Mouse (Mus musculus): ENCODE measurements around the gene Mip. TPM values are rescaled to one million over a fixed set of nuclear protein-coding genes. Genes with fewer than 3 reads are reported as not detected.

The Mip gene
- 0.12 TPM in 1 of 2 replicates, not detected in the other for polyA plus RNA-seq (2014; fragmentation: Nextera tagmentation; extraction: Ambion mirVana)

DNA sequence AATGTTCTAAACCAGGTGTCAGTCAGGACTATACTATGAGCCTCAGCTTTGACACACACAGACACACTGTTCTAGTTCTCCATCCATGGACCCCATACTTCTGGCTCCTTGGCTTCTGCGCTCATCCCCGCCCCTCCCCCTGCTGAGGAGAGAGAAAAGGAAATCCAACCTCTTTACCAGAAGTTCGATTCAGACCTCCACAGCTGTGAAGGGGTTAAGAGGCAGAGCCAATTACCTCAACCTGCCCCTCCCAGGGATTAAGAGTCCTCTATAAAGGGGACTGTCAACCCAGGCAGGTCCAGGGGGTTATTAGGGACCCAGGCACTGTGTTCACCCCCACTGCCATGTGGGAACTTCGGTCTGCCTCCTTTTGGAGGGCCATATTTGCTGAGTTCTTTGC, at the start of gene Mip:
Mip (plus strand) TSS at position 301 of the 400 bp plus-strand sequence.
- H3K4me3 ChIP-seq (ENCODE audit: low read depth, low read length) = no peak within 1 kb of the TSS
- no peak within 1 kb of the TSS for H3K4me2 ChIP-seq
- 22% methylated on average over 4 of the region's 4 CpGs for WGBS
- H3K9me3 ChIP-seq (ENCODE audit: control insufficient read depth, low read length) = no peaks in the 10 kb centered on the region
- H3K27me3 ChIP-seq (ENCODE audit: control insufficient read depth, insufficient read depth, low read length) = no peaks in the 10 kb centered on the region
- DNase-seq (ENCODE audit: low spot score, missing footprints) (no peak), ATAC-seq (ENCODE audit: low FRiP score) (no peak)
- H3K36me3 ChIP-seq (ENCODE audit: control insufficient read depth, insufficient read depth, low read length) = no peaks in the 10 kb centered on the region
- no peak within 1 kb of the TSS for H3K9ac ChIP-seq (ENCODE audit: low read length)
- no peak within 1 kb of the TSS for H3K27ac ChIP-seq (ENCODE audit: low read depth, low read length)
- peaks cover 10% of the 10 kb centered on the region for H3K4me1 ChIP-seq (ENCODE audit: control insufficient read depth, insufficient read depth, low read length)

DNA sequence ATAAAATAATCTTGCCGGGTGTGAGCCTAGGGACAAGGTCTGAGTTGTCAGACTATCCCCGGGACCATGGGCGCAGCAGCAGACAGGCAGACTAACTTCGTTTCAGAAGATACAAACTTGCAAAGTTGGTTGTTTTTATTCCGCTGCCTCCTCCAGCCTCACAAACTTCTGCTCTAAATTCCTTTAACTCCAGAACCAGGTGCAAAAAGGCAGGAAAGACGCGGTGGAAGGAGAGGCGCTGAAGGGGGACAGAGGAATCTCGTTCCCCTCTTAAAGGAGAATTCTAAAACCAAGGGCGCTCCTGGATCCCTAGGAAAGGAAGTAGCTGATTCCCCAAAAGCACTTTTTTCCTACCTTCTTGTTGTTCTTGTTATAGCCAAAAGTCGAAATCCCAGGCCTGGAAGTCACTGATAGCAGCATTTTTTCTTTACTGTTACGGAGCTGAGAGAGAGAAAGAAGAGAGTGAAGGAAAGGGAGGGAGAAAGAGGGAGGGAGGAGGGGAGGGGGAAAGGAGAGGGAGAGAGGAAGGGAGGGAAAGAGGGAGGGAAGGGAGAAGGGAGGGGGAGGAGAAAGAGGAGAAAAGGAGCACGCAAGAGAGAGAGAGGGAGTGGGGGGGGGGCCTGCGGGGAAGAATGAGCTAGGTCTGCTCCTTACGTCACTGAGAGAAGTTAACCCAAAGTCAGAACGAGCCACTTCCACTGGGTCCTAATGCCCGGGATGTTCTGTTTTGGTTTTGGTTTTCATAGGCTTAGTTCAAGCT, 49.5 kb upstream of the Mip start:
- H3K4me2 ChIP-seq = peak overlapping the region; percentile 68
- H3K9ac ChIP-seq (ENCODE audit: low read length) = peak overlapping the region; percentile 76
- H3K27ac ChIP-seq (ENCODE audit: low read depth, low read length) = no peak overlapping the region
- H3K27me3 ChIP-seq (ENCODE audit: control insufficient read depth, insufficient read depth, low read length) = no peaks in the 10 kb centered on the region
- DNase-seq (ENCODE audit: low spot score, missing footprints) = peak; percentile 97
- peak overlapping the region; percentile 57 for H3K4me3 ChIP-seq (ENCODE audit: low read depth, low read length)
- H3K36me3 ChIP-seq (ENCODE audit: control insufficient read depth, insufficient read depth, low read length) = no peaks in the 10 kb centered on the region
- 0% methylated on average over 17 of the region's 17 CpGs for WGBS
- H3K4me1 ChIP-seq (ENCODE audit: control insufficient read depth, insufficient read depth, low read length) = peaks cover 9% of the 10 kb centered on the region
- ATAC-seq (ENCODE audit: low FRiP score) = peak; percentile 88
- H3K9me3 ChIP-seq (ENCODE audit: control insufficient read depth, low read length) = no peaks in the 10 kb centered on the region

DNA sequence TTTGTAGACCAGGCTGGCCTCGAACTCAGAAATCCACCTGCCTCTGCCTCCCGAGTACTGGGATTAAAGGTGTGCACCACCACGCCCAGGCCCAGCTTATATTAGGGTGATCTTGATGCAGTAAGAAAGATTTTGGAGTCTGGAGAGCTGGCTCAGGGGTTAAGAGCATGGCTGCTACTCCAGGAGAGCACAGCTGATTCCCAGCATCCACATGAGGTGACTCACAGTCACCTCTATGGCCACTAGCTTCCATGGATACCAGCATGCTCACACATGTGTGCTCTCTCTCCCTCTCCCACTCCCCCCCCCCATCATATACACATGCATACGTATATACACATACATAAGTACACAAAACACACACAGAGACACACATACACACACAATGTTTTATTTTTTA, 48.3 kb upstream of the Mip start:
- no peak for ATAC-seq (ENCODE audit: low FRiP score)
- peak; percentile 59 for DNase-seq (ENCODE audit: low spot score, missing footprints)
- H3K4me1 ChIP-seq (ENCODE audit: control insufficient read depth, insufficient read depth, low read length) = peaks cover 9% of the 10 kb centered on the region
- H3K27ac ChIP-seq (ENCODE audit: low read depth, low read length) = no peak overlapping the region
- WGBS = 85% methylated on average over 4 of the region's 4 CpGs
- H3K4me3 ChIP-seq (ENCODE audit: low read depth, low read length) = no peak overlapping the region
- no peak overlapping the region for H3K4me2 ChIP-seq
- no peak overlapping the region for H3K9ac ChIP-seq (ENCODE audit: low read length)
- H3K9me3 ChIP-seq (ENCODE audit: control insufficient read depth, low read length) = no peaks in the 10 kb centered on the region
- H3K36me3 ChIP-seq (ENCODE audit: control insufficient read depth, insufficient read depth, low read length) = no peaks in the 10 kb centered on the region
- H3K27me3 ChIP-seq (ENCODE audit: control insufficient read depth, insufficient read depth, low read length) = no peaks in the 10 kb centered on the region

DNA sequence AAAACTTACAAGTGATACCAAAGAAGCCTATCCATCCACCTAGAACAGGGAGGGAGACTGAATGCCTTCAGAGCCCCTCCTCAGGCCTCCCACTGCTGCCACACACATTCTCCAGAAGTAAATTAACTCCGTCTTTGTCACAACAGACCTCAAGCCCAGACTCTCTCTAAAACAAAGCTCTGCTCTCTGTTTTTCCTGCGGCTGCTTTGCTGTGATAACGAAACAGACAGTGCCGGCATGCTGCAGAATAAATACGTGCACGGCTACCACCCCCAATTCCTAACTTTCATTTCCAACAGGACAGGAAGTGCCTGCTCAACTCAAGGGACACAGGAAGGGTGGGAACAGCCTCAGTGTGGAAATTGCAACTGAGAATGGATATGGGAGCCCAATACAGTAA, 45.6 kb upstream of the Mip start, which contains the start of gene Rbms2:
Rbms2 (minus strand) TSS at position 309 of the 400 bp plus-strand sequence.
- peak; percentile 82 for DNase-seq (ENCODE audit: low spot score, missing footprints)
- Histone ChIP-seq H3K9me3 (ENCODE audit: control insufficient read depth, low read length) (no peaks in the 10 kb centered on the region), H3K27ac (ENCODE audit: low read depth, low read length) (no peak within 1 kb of the TSS; the same call in 1 of the 2 replicates), H3K36me3 (ENCODE audit: control insufficient read depth, insufficient read depth, low read length) (no peaks in the 10 kb centered on the region), H3K4me2 (no peak within 1 kb of the TSS; the same call in 1 of the 2 replicates), H3K27me3 (ENCODE audit: control insufficient read depth, insufficient read depth, low read length) (no peaks in the 10 kb centered on the region), H3K4me3 (ENCODE audit: low read depth, low read length) (no peak within 1 kb of the TSS), H3K4me1 (ENCODE audit: control insufficient read depth, insufficient read depth, low read length) (peaks cover 9% of the 10 kb centered on the region), H3K9ac (ENCODE audit: low read length) (peak within 1 kb of the TSS; percentile 54)
- no peak for ATAC-seq (ENCODE audit: low FRiP score)
- WGBS = 6% methylated on average over 6 of the region's 6 CpGs

DNA sequence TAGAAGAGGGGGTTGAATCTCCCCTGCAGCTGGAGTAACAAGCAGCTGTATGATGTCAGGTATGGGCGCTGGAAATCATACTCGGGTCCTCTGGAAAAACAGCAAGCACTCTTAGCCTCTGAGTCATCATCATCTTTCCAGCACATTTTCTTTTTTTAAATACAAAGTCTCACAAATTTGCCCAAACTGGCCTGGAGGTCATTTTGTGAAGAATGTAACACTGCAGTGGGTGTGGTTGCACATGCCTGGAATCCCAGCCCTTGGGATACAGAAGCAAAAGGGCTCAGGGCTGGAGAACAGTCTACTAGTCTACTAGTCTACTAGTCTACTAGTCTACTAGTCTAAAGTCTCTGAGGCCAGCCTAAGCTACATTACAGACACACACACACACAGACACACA, 41.3 kb upstream of the Mip start:
- H3K4me1 ChIP-seq (ENCODE audit: control insufficient read depth, insufficient read depth, low read length) = peaks cover 3% of the 10 kb centered on the region; the same call in 1 of the 2 replicates
- DNase-seq (ENCODE audit: low spot score, missing footprints) (peak; percentile 31), ATAC-seq (ENCODE audit: low FRiP score) (no peak)
- H3K4me3 ChIP-seq (ENCODE audit: low read depth, low read length) = no peak overlapping the region
- no peaks in the 10 kb centered on the region for H3K9me3 ChIP-seq (ENCODE audit: control insufficient read depth, low read length)
- no peak overlapping the region for H3K27ac ChIP-seq (ENCODE audit: low read depth, low read length)
- WGBS = 85% methylated on average over 2 of the region's 2 CpGs
- no peak overlapping the region for H3K9ac ChIP-seq (ENCODE audit: low read length)
- H3K27me3 ChIP-seq (ENCODE audit: control insufficient read depth, insufficient read depth, low read length) = no peaks in the 10 kb centered on the region
- no peaks in the 10 kb centered on the region for H3K36me3 ChIP-seq (ENCODE audit: control insufficient read depth, insufficient read depth, low read length)
- no peak overlapping the region for H3K4me2 ChIP-seq

DNA sequence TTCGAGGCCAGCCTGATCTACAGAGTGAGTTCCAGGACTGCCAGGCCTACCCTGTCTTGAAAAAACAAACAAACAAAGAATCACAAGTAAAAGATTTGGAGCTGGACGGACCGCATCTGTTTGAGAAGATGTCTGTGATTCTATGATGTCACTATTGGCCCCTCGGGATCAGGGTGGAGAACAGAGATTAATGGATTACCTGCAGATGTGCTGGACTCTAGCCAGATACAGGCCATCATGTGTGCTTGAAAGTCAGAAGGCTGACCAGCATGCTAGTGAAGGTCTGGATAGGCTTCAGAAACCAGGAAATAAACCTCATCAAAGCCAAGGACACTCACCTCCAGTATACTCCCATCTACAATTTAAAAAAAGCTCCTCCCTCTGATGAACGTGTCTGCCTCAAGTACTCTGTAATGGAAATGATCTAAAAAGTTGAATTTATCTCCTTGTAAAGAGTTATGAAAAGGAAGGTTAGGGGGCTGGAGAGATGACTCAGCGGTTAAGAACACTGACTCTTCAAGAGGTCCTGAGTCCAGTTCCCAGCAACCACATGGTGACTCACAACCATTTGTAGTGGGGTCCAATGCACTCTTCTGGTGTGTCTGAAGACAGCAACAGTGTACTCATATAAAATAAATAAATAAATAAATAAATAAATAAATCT, 40.2 kb upstream of the Mip start:
- no peak overlapping the region for H3K9ac ChIP-seq (ENCODE audit: low read length)
- no peak overlapping the region for H3K27ac ChIP-seq (ENCODE audit: low read depth, low read length)
- no peaks in the 10 kb centered on the region for H3K36me3 ChIP-seq (ENCODE audit: control insufficient read depth, insufficient read depth, low read length)
- H3K4me3 ChIP-seq (ENCODE audit: low read depth, low read length) = no peak overlapping the region
- peak; percentile 81 for DNase-seq (ENCODE audit: low spot score, missing footprints)
- peak; percentile 19; the same call in 1 of the 2 replicates for ATAC-seq (ENCODE audit: low FRiP score)
- H3K4me1 ChIP-seq (ENCODE audit: control insufficient read depth, insufficient read depth, low read length) = no peaks in the 10 kb centered on the region
- 73% methylated on average over 6 of the region's 6 CpGs for WGBS
- no peaks in the 10 kb centered on the region for H3K27me3 ChIP-seq (ENCODE audit: control insufficient read depth, insufficient read depth, low read length)
- no peaks in the 10 kb centered on the region for H3K9me3 ChIP-seq (ENCODE audit: control insufficient read depth, low read length)
- H3K4me2 ChIP-seq = no peak overlapping the region

DNA sequence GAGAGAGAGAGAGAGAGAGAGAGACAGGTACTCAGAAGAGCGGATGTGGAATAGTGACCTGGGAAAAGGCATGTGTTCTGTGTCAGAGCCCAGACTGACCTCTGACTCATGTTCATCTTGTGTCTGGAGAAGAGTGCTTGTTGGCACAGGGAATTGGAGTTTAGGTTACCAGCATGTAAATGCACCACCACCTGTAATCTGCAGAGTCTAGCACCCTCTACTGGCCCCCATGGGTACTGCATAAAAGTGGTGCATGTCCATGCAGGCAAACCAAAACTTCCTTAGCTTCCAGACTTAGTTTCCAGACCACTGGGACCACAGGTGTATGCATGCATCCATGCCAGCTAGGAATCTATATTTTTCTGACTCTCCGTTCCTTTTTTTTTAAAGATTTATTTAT, 39.7 kb upstream of the Mip start:
- Histone ChIP-seq H3K9ac (ENCODE audit: low read length) (no peak overlapping the region), H3K4me3 (ENCODE audit: low read depth, low read length) (no peak overlapping the region), H3K9me3 (ENCODE audit: control insufficient read depth, low read length) (no peaks in the 10 kb centered on the region), H3K27me3 (ENCODE audit: control insufficient read depth, insufficient read depth, low read length) (no peaks in the 10 kb centered on the region), H3K36me3 (ENCODE audit: control insufficient read depth, insufficient read depth, low read length) (no peaks in the 10 kb centered on the region), H3K4me2 (no peak overlapping the region), H3K4me1 (ENCODE audit: control insufficient read depth, insufficient read depth, low read length) (no peaks in the 10 kb centered on the region), H3K27ac (ENCODE audit: low read depth, low read length) (no peak overlapping the region)
- ATAC-seq (ENCODE audit: low FRiP score) (peak; percentile 70; the same call in 1 of the 2 replicates), DNase-seq (ENCODE audit: low spot score, missing footprints) (peak; percentile 98)
- 52% methylated on average over 2 of the region's 2 CpGs for WGBS

DNA sequence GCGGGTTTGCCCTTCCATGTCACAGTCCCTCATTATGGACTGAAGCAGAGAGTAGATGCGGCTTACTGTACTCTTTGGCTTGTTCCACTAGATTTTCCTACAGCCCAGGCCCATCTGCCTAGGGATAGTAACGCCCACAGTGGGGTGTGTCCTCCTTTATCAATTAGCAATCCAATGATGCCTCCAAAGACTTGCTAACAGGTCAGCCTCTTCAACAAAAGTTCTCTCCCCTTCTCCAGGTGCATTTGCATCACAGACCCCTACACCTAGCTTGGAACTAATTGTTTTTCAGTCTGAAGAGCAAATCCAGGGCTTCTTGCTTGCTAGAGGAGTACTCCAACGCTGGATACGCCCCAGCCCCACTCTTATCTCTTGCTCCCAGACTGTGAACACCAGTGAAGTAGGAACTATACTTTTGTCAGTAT, 38.4 kb upstream of the Mip start:
- no peaks in the 10 kb centered on the region for H3K36me3 ChIP-seq (ENCODE audit: control insufficient read depth, insufficient read depth, low read length)
- no peak overlapping the region for H3K27ac ChIP-seq (ENCODE audit: low read depth, low read length)
- H3K9ac ChIP-seq (ENCODE audit: low read length) = no peak overlapping the region
- H3K4me2 ChIP-seq = no peak overlapping the region
- no peaks in the 10 kb centered on the region for H3K9me3 ChIP-seq (ENCODE audit: control insufficient read depth, low read length)
- no peaks in the 10 kb centered on the region for H3K4me1 ChIP-seq (ENCODE audit: control insufficient read depth, insufficient read depth, low read length)
- ATAC-seq (ENCODE audit: low FRiP score) (no peak), DNase-seq (ENCODE audit: low spot score, missing footprints) (peak; percentile 81)
- no peaks in the 10 kb centered on the region for H3K27me3 ChIP-seq (ENCODE audit: control insufficient read depth, insufficient read depth, low read length)
- no peak overlapping the region for H3K4me3 ChIP-seq (ENCODE audit: low read depth, low read length)
- WGBS = 66% methylated on average over 5 of the region's 5 CpGs

DNA sequence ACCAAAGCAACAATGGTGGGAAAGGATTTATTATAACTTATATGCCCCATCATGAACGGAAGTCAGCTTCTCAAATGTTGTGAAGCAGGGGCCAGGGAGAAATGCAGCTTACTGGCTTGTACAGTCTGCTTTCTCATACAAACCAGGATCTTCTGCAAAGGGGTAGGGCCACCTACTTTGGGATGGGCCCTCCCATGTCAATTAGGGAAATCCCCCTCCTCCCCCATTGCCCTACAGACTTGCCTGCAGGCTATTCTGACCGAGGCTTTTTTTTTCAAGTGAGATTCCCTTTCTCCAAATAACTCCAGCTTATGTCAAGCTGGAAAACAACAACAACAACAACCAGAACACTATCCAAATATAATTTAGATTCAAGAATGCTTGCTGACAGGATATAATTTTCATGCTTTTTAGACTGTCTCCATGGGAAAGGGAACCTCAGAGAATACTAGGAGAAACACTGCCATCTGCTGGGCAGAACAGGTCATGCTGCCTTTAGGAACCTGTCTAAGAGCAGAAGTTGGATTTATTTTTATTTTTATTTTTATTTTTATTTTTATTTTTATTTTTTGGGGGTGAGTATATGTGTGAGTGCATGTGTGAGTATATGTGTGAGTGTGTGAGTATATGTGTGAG, 37.3 kb upstream of the Mip start:
- Histone ChIP-seq H3K9me3 (ENCODE audit: control insufficient read depth, low read length) (no peaks in the 10 kb centered on the region), H3K27me3 (ENCODE audit: control insufficient read depth, insufficient read depth, low read length) (no peaks in the 10 kb centered on the region), H3K4me3 (ENCODE audit: low read depth, low read length) (no peak overlapping the region), H3K27ac (ENCODE audit: low read depth, low read length) (no peak overlapping the region), H3K36me3 (ENCODE audit: control insufficient read depth, insufficient read depth, low read length) (no peaks in the 10 kb centered on the region), H3K4me2 (no peak overlapping the region), H3K4me1 (ENCODE audit: control insufficient read depth, insufficient read depth, low read length) (no peaks in the 10 kb centered on the region), H3K9ac (ENCODE audit: low read length) (no peak overlapping the region)
- WGBS = 52% methylated on average over 2 of the region's 2 CpGs
- ATAC-seq (ENCODE audit: low FRiP score) (0 out of 2 replicates have a peak, but pooled peaks have one; percentile 52), DNase-seq (ENCODE audit: low spot score, missing footprints) (peak; percentile 95)

All from midbrain, embryonic 11.5 days (tissue).